Mouse (Mus musculus) urinary bladder, adult 18-20 months (tissue): Measurements from ENCODE around the gene Map3k15.

Experiments used
- DNase-seq, 2 experiments: peaks; one replicate each; pipeline ENCODE4 v3.0.0; 2022; ENCODE audit warnings: low spot score in 2 of 2, mixed read lengths in 2 of 2

The Map3k15 gene

DNA sequence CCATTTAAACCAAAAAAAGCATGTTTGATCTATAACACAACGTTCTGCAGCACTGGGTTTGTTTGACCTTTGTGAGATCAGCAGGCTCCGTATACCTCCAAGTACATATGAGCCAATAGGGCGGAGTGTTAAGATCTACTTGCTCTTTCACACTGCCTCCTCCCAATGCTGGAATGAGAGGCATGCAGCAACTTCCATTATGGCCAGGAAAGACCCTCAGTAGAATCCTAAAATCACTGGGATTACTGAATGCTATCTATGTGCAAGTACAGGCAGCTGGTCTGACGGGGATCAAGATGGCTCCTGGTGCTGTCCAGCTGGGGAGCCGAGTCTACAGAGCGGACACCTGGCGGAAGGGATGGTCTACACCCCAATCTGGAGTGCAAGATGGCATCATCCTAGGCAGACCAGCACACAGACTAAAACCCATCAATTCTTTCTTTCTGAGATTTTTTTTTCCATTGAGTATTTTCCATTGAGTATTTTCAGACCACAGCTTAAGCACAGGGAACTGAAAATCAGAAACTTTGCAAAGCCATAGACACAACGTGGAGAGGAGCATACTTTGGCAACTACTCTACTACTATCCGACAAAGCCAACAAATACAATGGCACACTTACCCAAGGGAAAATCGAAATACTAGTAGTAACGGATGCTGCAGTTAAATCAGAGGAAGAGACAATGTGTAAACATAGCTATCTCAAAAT is 146.1 kb downstream of the Map3k15 start:
- DNase-seq = no peak

DNA sequence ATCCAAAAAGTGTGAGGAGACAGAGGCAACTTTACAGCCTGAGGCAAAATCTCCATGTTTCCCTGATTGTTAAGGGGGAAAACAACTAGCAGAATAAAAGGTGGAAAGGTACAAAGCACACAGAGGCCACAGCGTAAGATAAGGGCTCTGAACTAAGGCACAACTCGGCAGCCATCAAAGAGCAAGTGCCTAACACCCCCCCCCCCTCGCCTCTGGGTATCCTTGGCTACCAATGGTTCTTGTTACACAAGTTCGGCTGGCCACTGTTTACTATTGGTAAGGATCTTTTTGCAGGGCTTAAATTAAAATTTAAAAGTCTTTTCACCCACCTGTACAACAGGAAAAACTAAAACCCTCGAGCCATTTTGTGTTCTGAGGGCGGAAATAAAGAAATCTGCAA is 147.5 kb downstream of the Map3k15 start:
- no peak for DNase-seq

DNA sequence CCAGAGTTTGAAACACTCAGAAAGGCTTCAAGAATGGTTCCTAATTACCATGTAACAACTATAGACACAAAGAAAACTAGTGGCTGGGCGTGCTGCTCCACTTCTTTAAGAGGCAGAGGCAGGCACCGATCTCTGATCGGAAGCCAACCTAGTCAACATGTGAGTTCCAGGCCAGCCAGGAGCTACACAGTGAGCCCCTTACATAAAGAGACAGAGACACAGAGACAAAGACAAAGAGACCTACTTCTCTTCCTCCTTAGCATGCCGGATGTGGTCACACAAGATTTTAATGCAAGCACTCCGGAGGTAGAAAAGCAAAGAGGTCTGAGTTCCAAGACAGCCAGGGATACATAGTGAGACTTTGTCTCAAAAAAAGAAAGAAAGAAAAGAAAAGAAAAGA is 147.9 kb downstream of the Map3k15 start:
- DNase-seq = no peak

DNA sequence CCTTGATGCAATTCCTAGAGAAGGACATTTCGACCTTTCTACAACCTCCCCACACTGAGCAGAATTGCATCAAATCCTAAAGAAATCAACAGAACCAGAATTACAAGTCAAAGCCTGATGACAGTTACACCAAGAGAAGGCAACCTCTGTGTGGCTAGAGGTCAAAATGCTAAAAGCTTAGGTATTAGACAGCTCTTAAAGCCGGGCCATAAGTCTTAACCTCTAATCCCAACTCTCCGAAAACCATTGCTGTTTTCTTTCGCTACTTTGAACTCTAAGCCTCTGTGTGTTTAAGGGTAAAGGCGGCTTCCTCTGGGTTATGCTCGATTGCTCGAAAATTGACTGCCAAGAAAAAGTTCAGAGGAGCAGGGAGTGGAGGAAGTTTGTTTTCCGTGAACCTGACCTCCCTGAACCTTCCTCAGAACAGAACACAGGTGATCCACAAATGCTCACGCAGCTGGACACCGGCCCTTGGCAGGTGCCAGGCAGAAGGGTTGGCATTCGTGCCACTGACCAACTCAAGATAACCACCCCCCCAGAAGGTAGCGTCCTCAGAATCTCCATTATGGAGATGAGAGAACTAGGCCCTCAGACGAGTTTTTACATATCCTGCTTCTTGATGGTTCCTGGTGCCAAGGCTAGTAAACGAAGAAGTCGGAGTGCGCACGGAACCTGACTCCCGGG is 149.1 kb downstream of the Map3k15 start:
- DNase-seq = no peak

DNA sequence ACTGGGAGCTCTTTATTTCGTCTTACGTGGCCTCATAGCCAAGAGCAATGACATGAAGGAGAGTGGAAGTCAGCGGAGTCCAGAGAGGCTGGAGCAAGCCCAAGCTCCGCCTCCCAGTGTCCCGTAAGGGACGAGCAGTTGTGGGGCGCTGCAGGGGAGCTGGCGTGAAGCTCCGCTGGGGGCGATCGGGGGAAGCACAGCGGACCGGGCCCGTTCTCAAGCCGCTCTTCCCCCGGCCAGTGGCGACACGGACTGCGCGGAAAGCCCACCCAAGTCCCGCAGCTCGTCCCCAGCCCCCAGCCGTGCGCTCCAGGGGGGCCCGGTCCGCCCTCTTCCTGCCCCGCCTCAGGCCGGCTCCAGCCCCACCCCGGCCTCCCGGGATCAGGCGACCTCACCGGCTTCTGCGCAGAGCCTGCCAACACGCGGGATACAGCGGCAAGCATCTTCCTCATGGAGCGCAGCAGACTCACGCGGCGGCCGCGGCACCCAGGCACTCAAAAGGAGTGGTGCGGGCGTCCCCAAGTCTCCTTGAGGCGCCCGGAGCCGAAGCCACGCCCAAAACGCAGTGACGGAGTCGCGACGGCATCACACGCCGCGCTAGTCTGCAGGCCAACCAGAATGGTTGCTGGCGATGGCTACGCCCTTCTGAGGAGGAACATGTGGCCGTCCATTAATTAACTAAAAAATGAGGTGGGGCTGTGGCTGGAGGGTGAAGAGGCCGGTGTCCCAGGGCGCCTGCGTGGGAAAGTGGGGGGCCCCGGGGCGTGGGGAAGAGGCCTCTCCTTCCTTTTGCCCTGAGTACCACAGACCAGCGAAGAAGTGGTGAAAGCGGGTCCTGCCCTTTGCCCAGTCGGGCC is 149.9 kb downstream of the Map3k15 start, which contains the start of gene Pdha1:
Gene Pdha1, minus strand, starts transcription at position 553 of the 857 bp plus-strand sequence.
- peak; percentile 74 to 80 for DNase-seq

DNA sequence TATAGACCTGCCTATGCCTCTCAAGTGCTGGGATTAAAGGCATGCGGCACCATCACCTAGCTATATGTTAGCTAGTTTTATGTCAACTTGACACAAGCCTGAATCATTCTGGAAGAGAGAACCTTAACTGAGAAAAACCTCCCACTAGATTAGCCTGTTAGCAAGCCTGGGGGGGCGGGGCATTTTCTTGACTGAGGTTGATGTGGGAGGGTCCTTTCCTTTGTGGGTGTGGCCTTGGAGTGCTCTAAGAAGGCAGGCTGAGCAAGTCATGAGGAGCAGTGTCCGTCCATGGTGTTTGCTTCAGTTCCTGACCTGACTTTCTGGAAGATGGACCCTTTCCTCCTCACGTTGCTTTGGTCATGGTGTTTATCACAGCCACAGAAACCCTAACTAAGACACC is 158.6 kb downstream of the Map3k15 start:
- DNase-seq = no peak

DNA sequence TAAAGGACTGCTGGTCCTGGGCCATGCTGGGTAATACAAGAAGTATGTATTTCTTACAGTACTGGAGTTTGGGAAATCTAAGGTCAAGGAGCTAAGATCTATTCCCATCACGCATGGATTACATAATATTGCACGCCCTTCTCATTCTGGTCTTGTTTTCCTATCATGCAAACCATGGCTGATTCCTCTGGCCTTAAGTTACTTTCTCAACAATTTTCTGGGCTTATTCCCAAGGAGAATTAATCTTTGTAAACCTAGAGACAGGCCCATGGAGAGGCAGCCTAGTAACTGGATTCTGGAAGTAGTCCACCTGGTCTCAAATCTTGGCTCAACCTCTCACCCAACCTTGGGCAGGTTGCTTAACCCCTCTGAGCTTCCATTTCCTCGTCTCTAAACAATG is 159.2 kb downstream of the Map3k15 start:
- DNase-seq = no peak

DNA sequence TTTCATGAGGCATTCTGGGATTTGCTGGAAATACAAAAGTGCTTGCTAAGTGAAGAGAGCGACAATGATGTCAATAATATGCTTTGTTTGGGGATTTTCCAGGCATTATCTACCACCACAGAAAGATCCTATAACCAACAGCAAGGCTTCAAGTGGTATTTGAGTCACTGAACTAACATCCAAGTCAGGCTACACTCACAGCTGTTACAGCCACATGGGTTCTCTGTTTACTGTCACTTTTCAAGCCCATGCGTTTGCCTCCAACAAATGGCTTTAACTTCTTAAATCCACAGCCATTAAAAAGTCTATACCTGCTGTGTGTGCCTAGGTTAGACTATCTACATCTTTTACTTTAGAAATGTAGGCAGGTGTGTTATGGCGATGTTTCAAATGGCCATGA is 160.6 kb downstream of the Map3k15 start:
- no peak for DNase-seq

DNA sequence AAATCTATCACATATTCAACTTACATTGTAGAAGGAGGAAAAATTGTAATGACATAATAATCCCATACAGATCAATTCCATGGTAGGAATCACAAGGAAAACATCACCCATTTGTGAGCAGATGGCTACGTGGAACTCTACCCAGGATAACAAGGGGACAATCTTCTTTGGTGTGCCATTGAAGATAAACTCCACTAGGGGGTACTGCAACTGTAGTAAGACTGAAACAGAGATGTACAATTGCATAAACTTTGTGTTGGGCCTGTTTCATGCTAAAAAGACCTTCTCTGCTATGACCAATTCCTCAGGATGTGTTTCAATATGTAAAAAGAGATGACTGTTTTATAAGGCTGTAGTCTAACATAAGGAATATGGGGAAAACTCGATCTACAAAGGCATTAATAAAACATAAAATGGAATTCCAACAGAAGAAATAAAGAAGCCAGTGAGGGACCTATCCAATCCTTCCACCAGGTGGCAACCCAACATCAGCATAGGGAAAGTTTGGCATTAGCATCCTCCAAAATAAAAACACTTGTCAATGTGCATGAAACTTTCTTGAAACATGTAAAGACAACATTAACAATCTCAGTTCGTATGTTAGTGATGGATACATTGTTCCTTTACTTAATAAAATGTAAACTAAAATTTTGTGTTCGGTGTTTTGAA is 165.0 kb downstream of the Map3k15 start:
- DNase-seq = no peak

DNA sequence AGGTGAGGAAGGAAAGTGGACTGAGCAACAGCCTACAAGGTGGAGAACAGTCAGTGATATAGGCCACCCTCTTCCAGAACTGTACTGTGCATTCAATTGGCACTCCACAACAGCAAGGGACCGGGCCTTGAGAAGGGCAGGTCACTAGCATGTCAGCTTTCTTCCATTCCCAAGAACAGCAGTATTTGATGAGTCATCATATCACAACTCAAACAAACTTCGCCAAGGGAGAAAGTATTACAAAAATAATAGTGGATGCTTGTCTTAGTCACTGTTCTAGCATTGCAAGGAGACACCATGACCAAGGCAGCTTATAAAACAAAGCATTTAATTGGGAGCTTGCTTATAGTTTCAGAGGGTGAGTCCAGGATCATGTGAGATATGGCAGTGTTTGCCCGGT is 176.0 kb downstream of the Map3k15 start:
- DNase-seq = no peak

DNA sequence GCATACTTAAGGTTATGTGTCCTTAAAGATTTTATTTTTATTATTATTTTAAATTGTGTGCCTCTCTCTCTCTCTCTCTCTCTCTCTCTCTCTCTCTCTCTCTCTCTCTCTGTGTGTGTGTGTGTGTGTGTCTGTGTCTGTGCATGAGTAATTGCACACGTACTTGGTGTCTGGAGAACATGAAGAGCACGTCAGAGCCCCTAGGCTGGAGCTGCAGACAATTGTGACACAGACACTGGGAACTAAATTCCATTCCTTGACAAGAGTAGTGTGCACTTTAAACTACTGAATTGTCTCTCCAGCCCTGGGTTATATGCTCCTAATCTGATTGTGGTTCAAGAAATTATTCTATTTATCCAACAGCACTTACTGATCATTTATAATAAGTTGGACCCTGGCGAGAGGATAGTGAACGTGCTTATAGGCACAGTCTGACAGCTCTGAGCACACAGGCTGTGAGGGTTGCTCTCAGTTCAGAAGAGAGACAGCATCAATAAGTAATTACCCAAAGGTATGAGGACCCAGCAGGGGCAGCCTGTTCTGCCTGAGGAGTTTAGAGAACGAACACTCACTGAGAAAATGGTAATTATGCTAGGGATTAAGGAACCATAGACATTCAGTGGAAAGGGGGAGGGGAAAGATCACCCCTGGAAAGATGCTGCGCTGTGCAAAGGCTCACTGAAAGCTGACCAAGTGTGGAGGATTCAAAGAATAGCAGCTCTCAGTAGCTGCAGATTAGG is 178.2 kb downstream of the Map3k15 start:
- DNase-seq = no peak

DNA sequence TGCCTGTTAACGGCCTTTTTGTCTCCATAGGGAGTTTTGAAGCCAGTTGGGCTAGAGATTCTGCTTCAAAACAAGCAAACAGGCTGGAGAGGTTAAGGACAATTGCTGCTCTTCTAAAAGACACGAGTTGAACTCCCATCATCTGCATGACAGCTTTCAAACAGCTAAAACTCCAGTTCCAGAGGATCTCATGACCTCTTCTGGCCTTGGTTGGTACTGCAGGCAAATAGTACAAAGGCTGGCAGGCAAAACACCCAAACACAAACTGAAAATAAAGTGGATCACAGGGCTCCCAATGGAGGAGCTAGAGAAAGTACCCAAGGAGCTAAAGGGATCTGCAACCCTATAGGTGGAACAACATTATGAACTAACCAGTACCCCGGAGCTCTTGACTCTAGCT is 181.9 kb downstream of the Map3k15 start:
- peak; percentile 15 to 37 for DNase-seq
